Mouse (Mus musculus) cerebellum, postnatal 10 days (tissue): ENCODE results near the gene Fam172a.

Experiments
- DNase-seq, 2 experiments: peaks; one replicate each; pipeline ENCODE4 v3.0.0; 2021; ENCODE audit warnings: mixed read lengths in 2 of 2

Fam172a gene

GRCm38 (mm10) chr13:78181071-78181929 lies 479.5 kb downstream of the Fam172a start:
- DNase-seq, result peak; percentile 64 to 66

GRCm38 (mm10) chr13:78181930-78182558 lies 480.2 kb downstream of the Fam172a start:
- peak; percentile 55 to 65 for DNase-seq

GRCm38 (mm10) chr13:78183004-78183403 lies 481.2 kb downstream of the Fam172a start:
- no peak for DNase-seq

- peak in 1 of 2 experiments; percentile 59 for DNase-seq
These were observed 482.2 kb downstream of the Fam172a start for GRCm38 (mm10) chr13:78183986-78184385.

GRCm38 (mm10) chr13:78184786-78185466 lies 483.1 kb downstream of the Fam172a start:
- no peak for DNase-seq

GRCm38 (mm10) chr13:78186340-78186946 lies 484.6 kb downstream of the Fam172a start:
- peak; percentile 65 to 71 for DNase-seq

GRCm38 (mm10) chr13:78187833-78188232 lies 486.0 kb downstream of the Fam172a start:
- DNase-seq, result peak in 1 of 2 experiments; percentile 0

GRCm38 (mm10) chr13:78189586-78189985 lies 487.8 kb downstream of the Fam172a start:
- peak in 1 of 2 experiments; percentile 8 for DNase-seq

GRCm38 (mm10) chr13:78193211-78193610 lies 491.4 kb downstream of the Fam172a start:
- peak; percentile 56 to 62 for DNase-seq

GRCm38 (mm10) chr13:78194135-78194849 lies 492.5 kb downstream of the Fam172a start:
- DNase-seq, result peak in 1 of 2 experiments; percentile 5

GRCm38 (mm10) chr13:78194850-78195600 lies 493.2 kb downstream of the Fam172a start:
- DNase-seq, result peak; percentile 71 to 75

GRCm38 (mm10) chr13:78195601-78196115 lies 493.8 kb downstream of the Fam172a start:
- DNase-seq, result no peak

GRCm38 (mm10) chr13:78196236-78196796 lies 494.5 kb downstream of the Fam172a start:
- no peak for DNase-seq

GRCm38 (mm10) chr13:78197286-78197818 lies 495.5 kb downstream of the Fam172a start:
- DNase-seq, result peak in 1 of 2 experiments; percentile 33

GRCm38 (mm10) chr13:78197819-78198390 lies 496.1 kb downstream of the Fam172a start:
- DNase-seq, result peak; percentile 64 to 71

GRCm38 (mm10) chr13:78198391-78198870 lies 496.6 kb downstream of the Fam172a start:
- DNase-seq, result peak; percentile 71 to 72

GRCm38 (mm10) chr13:78198871-78199641 lies 497.2 kb downstream of the Fam172a start:
- peak; percentile 77 to 82 for DNase-seq

- no peak for DNase-seq
These were observed 497.9 kb downstream of the Fam172a start, which contains the start of gene Nr2f1 for GRCm38 (mm10) chr13:78199642-78200160. Gene Nr2f1 (minus strand): TSS chr13:78199757.

- DNase-seq, result peak; percentile 93 to 94
These were observed 498.6 kb downstream of the Fam172a start for GRCm38 (mm10) chr13:78200407-78200806.
